8 mouse cellular contexts compared by ENCODE assay signal in genomic region chr11:94978947-94979346, GRCm38 (mm10). TPM values are rescaled to one million over a fixed set of nuclear protein-coding genes. Genes with fewer than 3 reads are reported as not detected.
A peak's percentile ranks its signal among the peaks of the same experiment; 100 is the strongest.
DNase-seq lines count a peak whose midpoint lies in the region; ATAC-seq lines count a peak whose summit lies in the region.

No protein-coding gene starts in this region.

- peaks cover 27 to 38% of the 10 kb centered on the region in 2 experiments for H3K4me1 ChIP-seq in heart, embryonic 14.5 days (ENCODE audit: control insufficient read depth in 2 of 2, insufficient read depth in 2 of 2, low read length in 2 of 2)
- peaks cover 12% of the 10 kb centered on the region for H3K4me1 ChIP-seq in liver, embryonic 11.5 days (replicated peaks; ENCODE audit: control insufficient read depth, insufficient read depth, low read length)

- peak overlapping the region in 1 of 2 experiments; percentile 45; a peak in 2 of 4 replicates for H3K27ac ChIP-seq in heart, embryonic 14.5 days (replicated peaks in 1 of 2; ENCODE audit: control insufficient read depth in 1 of 2, insufficient read depth in 1 of 2, low read depth in 2 of 2, low read length in 2 of 2)
- peak overlapping the region; percentile 73; the same call in 1 of the 2 replicates for H3K27ac ChIP-seq in liver, embryonic 11.5 days (ENCODE audit: low read depth, low read length)

- peak overlapping the region; percentile 50 for H3K4me2 ChIP-seq in heart, embryonic 14.5 days (ENCODE audit: low read length)
- H3K4me2 ChIP-seq in liver, embryonic 11.5 days: peak overlapping the region; percentile 66

- H3K27me3 ChIP-seq in heart, embryonic 14.5 days (ENCODE audit: control insufficient read depth, insufficient read depth, low read length): no peaks in the 10 kb centered on the region
- no peaks in the 10 kb centered on the region for H3K27me3 ChIP-seq in liver, embryonic 11.5 days (replicated peaks; ENCODE audit: control insufficient read depth, insufficient read depth, low read length)
- H3K27me3 ChIP-seq in splenic B cell, adult 2 months (ENCODE audit: control insufficient read depth, insufficient read depth, low read length, poor library complexity, severe bottlenecking): no peaks in the 10 kb centered on the region

- H3K36me3 ChIP-seq in heart, embryonic 14.5 days (ENCODE audit: control insufficient read depth, insufficient read depth, low read length): no peaks in the 10 kb centered on the region
- no peaks in the 10 kb centered on the region for H3K36me3 ChIP-seq in liver, embryonic 11.5 days (ENCODE audit: control insufficient read depth, insufficient read depth, low read length)
- H3K36me3 ChIP-seq in splenic B cell, adult 2 months (ENCODE audit: control insufficient read depth, insufficient read depth, low read length, poor library complexity, severe bottlenecking): no peaks in the 10 kb centered on the region

- under 1% methylated on average over 20 of the region's 20 CpGs for WGBS in heart, embryonic 14.5 days
- WGBS in liver, embryonic 11.5 days: under 1% methylated on average over 20 of the region's 20 CpGs

- H3K9me3 ChIP-seq in heart, embryonic 14.5 days (ENCODE audit: control insufficient read depth, low read length): no peaks in the 10 kb centered on the region
- H3K9me3 ChIP-seq in liver, embryonic 11.5 days (ENCODE audit: control insufficient read depth, low read length): no peaks in the 10 kb centered on the region

- peak; percentile 93 for DNase-seq in c-Kit-negative CD71-positive TER-119-positive erythroid progenitor cells, embryonic 14.5 days (ENCODE audit: low read depth, low spot score)
- peak; percentile 88 for DNase-seq in fibroblast of lung, adult 2 months (ENCODE audit: low read depth)
- peak; percentile 98 for DNase-seq in kidney, postnatal 10 days
- DNase-seq in liver, embryonic 11.5 days (ENCODE audit: low spot score): peak; percentile 93
- DNase-seq in naive thymus-derived CD4-positive, alpha-beta T cell, adult 2 months (ENCODE audit: low read depth): peak; percentile 96
- peak; percentile 94 for DNase-seq in splenic B cell, adult 2 months (ENCODE audit: low read depth, low spot score)

- H3K4me3 ChIP-seq in heart, embryonic 14.5 days (ENCODE audit: control insufficient read depth in 1 of 2, insufficient read depth in 1 of 2, low read depth in 1 of 2, low read length in 2 of 2): peak overlapping the region; percentile 15 to 23; a peak in 3 of 4 replicates
- peak overlapping the region; percentile 31; the same call in 1 of the 2 replicates for H3K4me3 ChIP-seq in liver, embryonic 11.5 days (ENCODE audit: low read depth, low read length)

- H3K9ac ChIP-seq in heart, embryonic 14.5 days (ENCODE audit: low read length): peak overlapping the region; percentile 49; the same call in 1 of the 2 replicates
- peak overlapping the region; percentile 12 for H3K9ac ChIP-seq in liver, embryonic 11.5 days (ENCODE audit: low read depth, low read length)

- peak; percentile 100 for ATAC-seq in CD4-positive, CD25-positive, alpha-beta regulatory T cell, adult 4 months
- ATAC-seq in heart, embryonic 14.5 days (ENCODE audit: insufficient number of reproducible peaks, insufficient read depth, low FRiP score, low read depth): peak; percentile 82
- ATAC-seq in liver, embryonic 11.5 days (replicated peaks; ENCODE audit: low FRiP score): peak; percentile 88

RNA-seq across cellular contexts. Expression of gene Sgca, which starts 2.8 kb away (rescaled TPM):
- polyA plus RNA-seq in CD4-positive, CD25-positive, alpha-beta regulatory T cell, adult 4 months (2017; shearing (Covaris generic)): not detected
- 34.6 and 36.7 TPM in 2 replicates for polyA plus RNA-seq in heart, embryonic 14.5 days (2014; fragmentation: Nextera tagmentation; extraction: Ambion mirVana)
- 0.22 and 0.30 TPM in 2 replicates for polyA plus RNA-seq in liver, embryonic 11.5 days (2014; fragmentation: Nextera tagmentation; extraction: Ambion mirVana)

RNA-seq across cellular contexts. Expression of gene Hils1, which starts 11.6 kb away (rescaled TPM):
- not detected for polyA plus RNA-seq in CD4-positive, CD25-positive, alpha-beta regulatory T cell, adult 4 months (2017; shearing (Covaris generic))
- polyA plus RNA-seq in heart, embryonic 14.5 days (2014; fragmentation: Nextera tagmentation; extraction: Ambion mirVana): 0.24 TPM in 2 replicates
- not detected in 2 replicates for polyA plus RNA-seq in liver, embryonic 11.5 days (2014; fragmentation: Nextera tagmentation; extraction: Ambion mirVana)

RNA-seq across cellular contexts. Expression of gene Ppp1r9b, which starts 11.9 kb away (rescaled TPM):
- polyA plus RNA-seq in CD4-positive, CD25-positive, alpha-beta regulatory T cell, adult 4 months (2017; shearing (Covaris generic)): 10 to 100 TPM; 18.1 to 21.7 TPM
- polyA plus RNA-seq in heart, embryonic 14.5 days (2014; fragmentation: Nextera tagmentation; extraction: Ambion mirVana): 8.1 and 8.6 TPM in 2 replicates
- polyA plus RNA-seq in liver, embryonic 11.5 days (2014; fragmentation: Nextera tagmentation; extraction: Ambion mirVana): 21.9 and 27.9 TPM in 2 replicates

RNA-seq across cellular contexts. Expression of gene Samd14, which starts 30.7 kb away (rescaled TPM):
- polyA plus RNA-seq in CD4-positive, CD25-positive, alpha-beta regulatory T cell, adult 4 months (2017; shearing (Covaris generic)): under 1 TPM; 0.87 to 0.94 TPM
- 8.5 and 10.1 TPM in 2 replicates for polyA plus RNA-seq in heart, embryonic 14.5 days (2014; fragmentation: Nextera tagmentation; extraction: Ambion mirVana)
- polyA plus RNA-seq in liver, embryonic 11.5 days (2014; fragmentation: Nextera tagmentation; extraction: Ambion mirVana): 55.8 and 57.8 TPM in 2 replicates

RNA-seq across cellular contexts. Expression of gene Col1a1, which starts 42.9 kb away (rescaled TPM):
- polyA plus RNA-seq in CD4-positive, CD25-positive, alpha-beta regulatory T cell, adult 4 months (2017; shearing (Covaris generic)): under 1 TPM in 1 of 2 experiments, not detected in 1; 0.09 TPM
- 447 and 511 TPM in 2 replicates for polyA plus RNA-seq in heart, embryonic 14.5 days (2014; fragmentation: Nextera tagmentation; extraction: Ambion mirVana)
- polyA plus RNA-seq in liver, embryonic 11.5 days (2014; fragmentation: Nextera tagmentation; extraction: Ambion mirVana): 191 and 221 TPM in 2 replicates

Comparison
In these comparisons a context has a peak if more than half of its experiments do, and no peak if none do; other contexts are left out.
1. RNA of gene Sgca, which starts 2.8 kb away (polyA plus RNA-seq): 34.6 to 36.7 TPM in heart, embryonic 14.5 days; 0.22 to 0.30 TPM in liver, embryonic 11.5 days and not detected in CD4-positive, CD25-positive, alpha-beta regulatory T cell, adult 4 months; every median in the first group is over 10 times any median in the second.
2. Peak in every context shown above with its lines, with median percentiles within 50 percentile points of each other: ATAC-seq and DNase-seq.